Mouse (Mus musculus): ENCODE data around the gene Hdac4. TPM values are rescaled to one million over a fixed set of nuclear protein-coding genes. Genes with fewer than 3 reads are reported as not detected.

Gene Hdac4
- polyA plus RNA-seq, 1 experiment from 2014 or later, result 22.0 TPM

- H3K9me3 ChIP-seq (ENCODE audit: control insufficient read depth, low read length), result no peaks in the 10 kb centered on the region
- WGBS, result 19% methylated on average over 3 of the region's 3 CpGs
- H3K36me3 ChIP-seq (ENCODE audit: control insufficient read depth, insufficient read depth, low read length), result no peaks in the 10 kb centered on the region
- H3K4me3 ChIP-seq (ENCODE audit: low read length), result no peak overlapping the region
- peaks cover 38% of the 10 kb centered on the region for H3K4me1 ChIP-seq (ENCODE audit: control insufficient read depth, insufficient read depth, low read length)
- no peaks in the 10 kb centered on the region for H3K27me3 ChIP-seq (ENCODE audit: control insufficient read depth, insufficient read depth, low read length)
- no peak for ATAC-seq (ENCODE audit: low FRiP score, low TSS enrichment)
- H3K9ac ChIP-seq (ENCODE audit: low read depth, low read length), result no peak overlapping the region
- no peak overlapping the region for H3K27ac ChIP-seq (ENCODE audit: low read depth, low read length)
- H3K4me2 ChIP-seq (replicated peaks; ENCODE audit: low read depth, low read length), result no peak overlapping the region
Observed at GRCm38 (mm10) chr1:92174251-92174897, 21.1 kb downstream of the Hdac4 start.

DNA sequence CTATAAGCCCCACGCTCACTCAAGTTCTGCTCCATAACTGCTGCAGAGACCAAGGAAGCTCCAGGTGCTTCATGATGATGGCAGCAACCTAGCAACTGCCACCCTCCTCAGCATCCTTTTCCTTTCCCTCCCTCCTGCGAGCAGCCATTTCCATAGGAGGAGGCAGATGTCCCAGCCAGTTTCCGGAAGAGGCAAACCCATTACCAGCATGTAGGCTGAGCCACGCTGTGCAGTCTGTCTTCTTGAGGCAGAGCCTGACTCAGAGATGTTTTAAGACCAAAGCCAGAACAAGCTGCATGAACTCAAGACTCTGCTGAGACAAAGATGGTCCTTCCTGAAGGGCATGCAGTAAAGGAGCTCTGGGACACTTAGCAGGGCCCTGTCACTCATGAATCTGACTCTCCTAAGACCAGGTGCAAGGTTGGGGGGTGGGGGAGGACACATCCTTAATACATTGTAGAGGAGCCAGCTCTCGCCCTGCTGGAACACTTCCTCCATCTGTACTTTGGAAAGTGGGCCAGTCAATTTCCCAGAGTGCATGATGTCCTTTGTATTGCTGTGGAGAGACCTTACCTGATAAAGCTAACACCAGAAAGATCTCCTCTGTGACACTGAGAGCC lies 24.8 kb downstream of the Hdac4 start:
- H3K27me3 ChIP-seq (ENCODE audit: control insufficient read depth, insufficient read depth, low read length), result no peaks in the 10 kb centered on the region

GRCm38 (mm10) chr1:92169776-92170055 lies 25.8 kb downstream of the Hdac4 start:
- no peak for ATAC-seq (ENCODE audit: low FRiP score, low TSS enrichment)
- Histone ChIP-seq H3K27me3 (ENCODE audit: control insufficient read depth, insufficient read depth, low read length) (no peaks in the 10 kb centered on the region), H3K9ac (ENCODE audit: low read depth, low read length) (no peak overlapping the region), H3K27ac (ENCODE audit: low read depth, low read length) (no peak overlapping the region), H3K4me3 (ENCODE audit: low read length) (no peak overlapping the region), H3K4me1 (ENCODE audit: control insufficient read depth, insufficient read depth, low read length) (peaks cover 16% of the 10 kb centered on the region), H3K4me2 (replicated peaks; ENCODE audit: low read depth, low read length) (no peak overlapping the region), H3K36me3 (ENCODE audit: control insufficient read depth, insufficient read depth, low read length) (no peaks in the 10 kb centered on the region), H3K9me3 (ENCODE audit: control insufficient read depth, low read length) (no peaks in the 10 kb centered on the region)

More for the DNA sequence above, 24.8 kb downstream of the Hdac4 start:
- no peak for ATAC-seq (ENCODE audit: low FRiP score, low TSS enrichment)
- H3K9ac ChIP-seq (ENCODE audit: low read depth, low read length), result no peak overlapping the region
- 89% methylated on average over 5 of the region's 5 CpGs for WGBS
- H3K4me2 ChIP-seq (replicated peaks; ENCODE audit: low read depth, low read length), result no peak overlapping the region
- no peak overlapping the region for H3K27ac ChIP-seq (ENCODE audit: low read depth, low read length)
- no peaks in the 10 kb centered on the region for H3K9me3 ChIP-seq (ENCODE audit: control insufficient read depth, low read length)
- peaks cover 19% of the 10 kb centered on the region for H3K4me1 ChIP-seq (ENCODE audit: control insufficient read depth, insufficient read depth, low read length)
- no peak overlapping the region for H3K4me3 ChIP-seq (ENCODE audit: low read length)
- H3K36me3 ChIP-seq (ENCODE audit: control insufficient read depth, insufficient read depth, low read length), result no peaks in the 10 kb centered on the region

GRCm38 (mm10) chr1:92168900-92169775 lies 26.4 kb downstream of the Hdac4 start:
- Histone ChIP-seq H3K4me1 (ENCODE audit: control insufficient read depth, insufficient read depth, low read length) (peaks cover 10% of the 10 kb centered on the region), H3K9me3 (ENCODE audit: control insufficient read depth, low read length) (no peaks in the 10 kb centered on the region), H3K4me3 (ENCODE audit: low read length) (no peak overlapping the region), H3K27ac (ENCODE audit: low read depth, low read length) (no peak overlapping the region), H3K36me3 (ENCODE audit: control insufficient read depth, insufficient read depth, low read length) (no peaks in the 10 kb centered on the region), H3K9ac (ENCODE audit: low read depth, low read length) (no peak overlapping the region), H3K27me3 (ENCODE audit: control insufficient read depth, insufficient read depth, low read length) (no peaks in the 10 kb centered on the region), H3K4me2 (replicated peaks; ENCODE audit: low read depth, low read length) (no peak overlapping the region)
- WGBS, result 80% methylated on average over 4 of the region's 4 CpGs
- ATAC-seq (ENCODE audit: low FRiP score, low TSS enrichment), result no peak

DNA sequence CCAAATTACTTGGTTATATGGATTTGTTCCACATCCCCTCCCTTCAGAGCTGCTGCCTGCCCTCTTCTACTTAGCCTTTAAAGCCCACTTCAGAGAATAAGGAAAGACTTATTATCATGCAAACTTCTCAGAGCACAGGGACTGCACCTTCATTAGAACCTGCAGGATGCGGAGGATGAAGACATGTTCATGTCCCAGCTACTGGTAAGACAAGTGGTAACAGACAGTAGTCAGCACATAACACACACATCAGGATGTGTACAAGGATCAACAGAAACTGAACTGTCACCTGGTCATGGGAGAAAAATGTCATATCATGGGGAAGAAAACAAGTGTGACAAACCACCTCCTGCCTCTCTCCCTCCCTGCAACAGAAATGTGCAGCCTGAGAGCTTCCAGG lies 31.6 kb downstream of the Hdac4 start:
- no peaks in the 10 kb centered on the region for H3K9me3 ChIP-seq (ENCODE audit: control insufficient read depth, low read length)
- H3K36me3 ChIP-seq (ENCODE audit: control insufficient read depth, insufficient read depth, low read length), result no peaks in the 10 kb centered on the region
- H3K4me3 ChIP-seq (ENCODE audit: low read length), result no peak overlapping the region
- no peaks in the 10 kb centered on the region for H3K4me1 ChIP-seq (ENCODE audit: control insufficient read depth, insufficient read depth, low read length)
- WGBS, result 91% methylated on average over 1 of the region's 1 CpGs
- ATAC-seq (ENCODE audit: low FRiP score, low TSS enrichment), result no peak
- no peak overlapping the region for H3K4me2 ChIP-seq (replicated peaks; ENCODE audit: low read depth, low read length)
- H3K27me3 ChIP-seq (ENCODE audit: control insufficient read depth, insufficient read depth, low read length), result no peaks in the 10 kb centered on the region
- no peak overlapping the region for H3K9ac ChIP-seq (ENCODE audit: low read depth, low read length)
- no peak overlapping the region for H3K27ac ChIP-seq (ENCODE audit: low read depth, low read length)

DNA sequence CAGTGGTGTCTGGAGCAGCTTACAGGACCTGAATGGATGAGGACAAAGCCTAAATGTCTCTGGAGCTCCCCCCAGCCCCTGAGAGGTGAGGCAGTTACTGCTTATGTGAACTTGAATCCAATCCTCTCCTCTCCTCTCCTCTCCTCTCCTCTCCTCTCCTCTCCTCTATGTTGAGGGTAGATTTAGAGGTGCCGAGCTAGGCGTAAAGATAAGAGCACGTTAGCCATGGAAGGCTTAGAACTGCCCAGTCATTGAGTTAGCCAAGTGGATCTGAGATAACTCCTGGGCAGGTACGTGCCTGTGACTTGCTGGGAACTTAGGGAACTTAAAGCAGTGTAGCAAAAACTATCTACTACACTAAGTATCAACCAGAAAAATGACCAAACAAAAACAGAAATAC lies 35.7 kb downstream of the Hdac4 start:
- Histone ChIP-seq H3K4me3 (ENCODE audit: low read length) (no peak overlapping the region), H3K27me3 (ENCODE audit: control insufficient read depth, insufficient read depth, low read length) (no peaks in the 10 kb centered on the region), H3K4me1 (ENCODE audit: control insufficient read depth, insufficient read depth, low read length) (no peaks in the 10 kb centered on the region), H3K4me2 (replicated peaks; ENCODE audit: low read depth, low read length) (no peak overlapping the region), H3K9ac (ENCODE audit: low read depth, low read length) (no peak overlapping the region), H3K9me3 (ENCODE audit: control insufficient read depth, low read length) (no peaks in the 10 kb centered on the region), H3K27ac (ENCODE audit: low read depth, low read length) (no peak overlapping the region), H3K36me3 (ENCODE audit: control insufficient read depth, insufficient read depth, low read length) (no peaks in the 10 kb centered on the region)
- ATAC-seq (ENCODE audit: low FRiP score, low TSS enrichment), result no peak
- 85% methylated on average over 4 of the region's 4 CpGs for WGBS

DNA sequence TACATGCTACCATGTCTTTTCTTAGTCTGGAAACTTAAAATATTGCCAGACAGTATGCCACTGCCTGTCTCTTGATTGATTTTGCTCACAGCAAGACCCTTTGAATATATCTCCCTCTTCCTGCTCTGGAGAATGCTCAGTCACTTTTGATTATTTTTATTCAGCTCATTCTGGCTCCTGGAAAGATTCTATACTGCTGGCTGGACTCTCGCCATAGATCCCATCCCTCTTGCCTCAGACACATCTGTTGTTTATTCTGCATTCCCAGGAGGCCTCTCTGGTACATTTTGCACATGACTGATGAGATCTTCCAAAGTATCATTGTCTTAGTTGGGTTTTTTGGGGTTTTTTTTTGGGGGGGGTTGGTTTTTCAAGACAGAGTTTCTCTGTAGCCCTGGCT lies 45.3 kb downstream of the Hdac4 start:
- no peak overlapping the region for H3K4me3 ChIP-seq (ENCODE audit: low read length)
- no peaks in the 10 kb centered on the region for H3K4me1 ChIP-seq (ENCODE audit: control insufficient read depth, insufficient read depth, low read length)
- no peak overlapping the region for H3K27ac ChIP-seq (ENCODE audit: low read depth, low read length)
- peaks cover 11% of the 10 kb centered on the region for H3K36me3 ChIP-seq (ENCODE audit: control insufficient read depth, insufficient read depth, low read length)
- H3K4me2 ChIP-seq (replicated peaks; ENCODE audit: low read depth, low read length), result no peak overlapping the region
- 58% methylated on average over 1 of the region's 1 CpGs for WGBS
- H3K9me3 ChIP-seq (ENCODE audit: control insufficient read depth, low read length), result no peaks in the 10 kb centered on the region
- H3K27me3 ChIP-seq (ENCODE audit: control insufficient read depth, insufficient read depth, low read length), result no peaks in the 10 kb centered on the region
- ATAC-seq (ENCODE audit: low FRiP score, low TSS enrichment), result no peak
- no peak overlapping the region for H3K9ac ChIP-seq (ENCODE audit: low read depth, low read length)

DNA sequence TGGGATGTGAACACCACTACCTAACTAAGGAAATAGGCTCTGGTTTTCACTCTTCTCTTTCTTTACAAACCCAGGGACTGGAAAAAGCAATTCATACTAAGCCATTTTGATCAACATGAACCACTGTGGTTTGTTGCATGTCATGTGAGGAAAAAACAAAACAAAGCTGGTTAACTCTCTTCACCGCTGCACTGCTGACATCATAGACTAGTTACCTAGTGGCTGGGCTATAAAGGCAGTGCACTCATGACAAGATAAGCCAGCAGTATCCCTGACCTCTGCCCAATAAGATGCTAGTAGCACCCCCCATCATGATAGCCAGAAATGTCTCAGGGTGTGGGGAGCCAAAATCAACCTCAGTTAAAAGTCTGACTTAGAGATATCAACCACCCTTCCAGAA lies 47.0 kb downstream of the Hdac4 start:
- Histone ChIP-seq H3K4me1 (ENCODE audit: control insufficient read depth, insufficient read depth, low read length) (peaks cover 4% of the 10 kb centered on the region; the same call in 1 of the 2 replicates), H3K27me3 (ENCODE audit: control insufficient read depth, insufficient read depth, low read length) (no peaks in the 10 kb centered on the region), H3K9me3 (ENCODE audit: control insufficient read depth, low read length) (no peaks in the 10 kb centered on the region), H3K36me3 (ENCODE audit: control insufficient read depth, insufficient read depth, low read length) (peaks cover 11% of the 10 kb centered on the region), H3K4me3 (ENCODE audit: low read length) (no peak overlapping the region), H3K4me2 (replicated peaks; ENCODE audit: low read depth, low read length) (no peak overlapping the region), H3K9ac (ENCODE audit: low read depth, low read length) (no peak overlapping the region), H3K27ac (ENCODE audit: low read depth, low read length) (no peak overlapping the region)
- WGBS, result 91% methylated on average over 1 of the region's 1 CpGs
- ATAC-seq (ENCODE audit: low FRiP score, low TSS enrichment), result no peak
